Mouse (Mus musculus) limb, embryonic 14.5 days (tissue): Measurements from ENCODE around the gene Vsig10. TPM values are rescaled to one million over a fixed set of nuclear protein-coding genes. Genes with fewer than 3 reads are reported as not detected.

ENCODE experiments used
- ATAC-seq: fragments of 200-750 bp; cut with Nextera tagmentation; 2 replicates; pipeline ENCODE4 v1.8.0; 2017; ENCODE audit warnings: low read depth, moderate number of reproducible peaks, moderate TSS enrichment; ENCODE audit not compliant: low FRiP score
- DNase-seq: peaks from one replicate; pipeline ENCODE4 v3.0.0-alpha.2; 2015; ENCODE audit warnings: low spot score
- H3K27ac ChIP-seq: fragments of 300-500 bp; sonication (generic); replicated peaks from 2 replicates; pipeline ENCODE4 v1.5.1; 2014; ENCODE audit warnings: low read depth, mild to moderate bottlenecking, low read length, moderate library complexity, mixed read lengths
- H3K27me3 ChIP-seq: fragments of 300-500 bp; sonication (generic); 2 replicates; pipeline ENCODE4 v1.6.1; 2014; ENCODE audit warnings: low read length, mixed read lengths; ENCODE audit not compliant: control insufficient read depth, insufficient read depth
- H3K36me3 ChIP-seq: fragments of 300-500 bp; sonication (generic); 2 replicates; pipeline ENCODE4 v1.6.1; 2014; ENCODE audit warnings: mild to moderate bottlenecking, low read length, moderate library complexity, mixed read lengths; ENCODE audit not compliant: control insufficient read depth, insufficient read depth
- H3K4me1 ChIP-seq: fragments of 300-500 bp; sonication (generic); 2 replicates; pipeline ENCODE4 v1.6.1; 2014; ENCODE audit warnings: antibody characterized with exemption, low read length, mixed read lengths; ENCODE audit not compliant: control insufficient read depth, insufficient read depth
- H3K4me2 ChIP-seq: fragments of 300-500 bp; sonication (generic); replicated peaks from 2 replicates; pipeline ENCODE4 v1.6.1; 2014; ENCODE audit warnings: low read depth, mild to moderate bottlenecking, low read length, moderate library complexity; ENCODE audit not compliant: severe bottlenecking
- H3K4me3 ChIP-seq: fragments of 300-500 bp; sonication (generic); replicated peaks from 2 replicates; pipeline ENCODE4 v1.5.1; 2014; ENCODE audit warnings: low read length
- H3K9ac ChIP-seq: fragments of 300-500 bp; sonication (generic); 2 replicates; pipeline ENCODE4 v1.6.1; 2014; ENCODE audit warnings: mild to moderate bottlenecking, low read depth, low read length, moderate library complexity; ENCODE audit not compliant: severe bottlenecking
- H3K9me3 ChIP-seq: fragments of 300-500 bp; sonication (generic); 2 replicates; pipeline ENCODE4 v1.6.1; 2016; ENCODE audit warnings: low read length; ENCODE audit not compliant: control insufficient read depth
- POLR2A ChIP-seq: fragments of 200-500 bp; IDR thresholded peaks from 2 replicates; pipeline ENCODE4 v1.8.0; 2012; ENCODE audit warnings: inconsistent platforms, mild to moderate bottlenecking, moderate library complexity, borderline replicate concordance; ENCODE audit not compliant: insufficient read depth, insufficient read length; ENCODE audit errors: extremely low read depth
- WGBS: fragments of 180-500 bp; shearing (Covaris S2); extraction: QIAGEN DNeasy Blood & Tissue Kit; methylation state at CpG from one replicate; pipeline ENCODE4 v1.1.7; 2014; 5-methylcytosine and 5-hydroxymethylcytosine counted together
- polyA plus RNA-seq, 2 experiments: library from polyadenylated mRNA; depleted of rRNA in 1 of 2; stranded (reverse) in 1 of 2; unstranded in 1 of 2; fragments of >200 nt; fragmentation: Nextera tagmentation in 1 of 2; extraction: Ambion mirVana in 1 of 2; gene quantifications; 2 replicates each; pipeline versions ENCODE4 v1.2.1 to v1.2.3; 2012 to 2014

Vsig10 gene
- polyA plus RNA-seq, 2 experiments: 4.5 to 10.3 TPM

DNA sequence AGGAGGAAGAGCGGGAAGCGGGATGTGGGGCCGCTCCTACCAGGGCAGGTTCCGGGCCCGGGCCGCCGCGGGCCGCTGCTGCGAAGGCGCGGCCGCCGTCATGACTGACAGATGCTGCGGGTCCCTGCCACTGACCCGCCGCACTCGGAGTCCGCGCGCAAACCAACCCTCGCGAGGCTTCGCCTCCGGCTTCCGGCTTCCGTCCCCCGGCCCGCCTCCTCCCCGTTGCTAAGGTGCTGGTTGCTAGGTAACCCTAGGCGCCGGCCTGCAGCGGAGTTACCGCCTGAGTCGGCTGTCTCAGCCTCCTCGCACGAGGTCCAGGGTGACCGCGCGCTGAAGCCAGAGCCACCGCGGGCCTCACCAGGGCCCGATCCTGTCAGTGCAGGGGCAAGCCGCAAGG lies 70.0 kb downstream of the Vsig10 start, which contains the start of gene Rfc5:
Gene Rfc5, minus strand, starts transcription at position 171 of the 400 bp plus-strand sequence.
- peak within 1 kb of the TSS; percentile 54 for H3K4me2 ChIP-seq
- peak; percentile 97 for ATAC-seq
- H3K36me3 ChIP-seq: peaks cover 20% of the 10 kb centered on the region
- H3K9me3 ChIP-seq: no peaks in the 10 kb centered on the region
- H3K27me3 ChIP-seq: no peaks in the 10 kb centered on the region
- no peak for TF ChIP-seq POLR2A
- no peak within 1 kb of the TSS; the same call in 1 of the 2 replicates for H3K27ac ChIP-seq
- 0% methylated on average over 33 of the region's 44 CpGs for WGBS
- peak; percentile 94 for DNase-seq
- peaks cover 3% of the 10 kb centered on the region; the same call in 1 of the 2 replicates for H3K4me1 ChIP-seq
- H3K4me3 ChIP-seq: peak within 1 kb of the TSS; percentile 59
- H3K9ac ChIP-seq: peak within 1 kb of the TSS; percentile 76

DNA sequence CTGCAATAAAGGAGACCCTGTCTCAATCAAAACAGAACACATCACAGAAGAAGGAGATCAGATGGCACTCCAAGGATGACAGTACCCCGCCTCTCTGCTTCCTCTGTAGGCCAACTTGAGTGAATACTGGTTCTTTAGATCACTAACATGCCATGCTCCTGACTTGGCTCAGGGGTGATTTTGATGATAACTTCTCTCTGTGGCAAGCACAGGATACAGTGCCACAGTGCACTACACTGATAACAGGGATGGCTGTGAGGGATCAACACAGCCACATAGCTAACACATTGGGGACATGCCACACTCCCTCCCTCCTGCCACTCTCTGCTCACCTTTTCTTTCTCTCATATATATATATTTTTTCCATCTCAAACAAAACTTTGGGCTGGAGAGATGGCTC lies 72.0 kb downstream of the Vsig10 start:
- Histone ChIP-seq H3K4me2 (no peak overlapping the region), H3K9me3 (no peaks in the 10 kb centered on the region), H3K9ac (no peak overlapping the region), H3K4me3 (no peak overlapping the region), H3K27me3 (no peaks in the 10 kb centered on the region), H3K36me3 (peaks cover 4% of the 10 kb centered on the region; the same call in 1 of the 2 replicates), H3K4me1 (peaks cover 3% of the 10 kb centered on the region; the same call in 1 of the 2 replicates), H3K27ac (no peak overlapping the region)
- DNase-seq (no peak), ATAC-seq (no peak)
- no peak for TF ChIP-seq POLR2A
- 95% methylated on average over 1 of the region's 1 CpGs for WGBS

DNA sequence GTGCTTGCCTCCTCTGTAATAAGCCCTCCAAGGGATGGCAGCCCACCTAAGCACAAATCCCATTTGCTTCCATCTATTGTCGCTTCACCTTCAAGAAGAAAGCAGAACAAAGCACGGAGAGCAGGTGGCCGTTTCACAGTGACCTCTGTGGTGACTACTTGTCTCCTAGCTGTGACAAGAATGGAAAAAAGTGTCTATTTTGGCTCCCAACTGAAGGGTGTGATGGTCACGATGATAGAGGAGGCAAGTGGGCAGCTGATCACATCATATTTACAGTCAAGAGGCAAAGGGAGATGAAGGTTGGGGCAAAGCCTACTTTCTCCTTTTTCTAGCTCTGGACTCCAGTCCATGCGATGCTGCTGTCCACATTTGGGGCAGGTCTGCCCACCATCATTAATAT lies 77.0 kb downstream of the Vsig10 start:
- DNase-seq (no peak), ATAC-seq (no peak)
- no peaks in the 10 kb centered on the region for H3K9me3 ChIP-seq
- WGBS: 88% methylated on average over 5 of the region's 5 CpGs
- H3K27me3 ChIP-seq: no peaks in the 10 kb centered on the region
- no peak overlapping the region for H3K4me3 ChIP-seq
- H3K36me3 ChIP-seq: no peaks in the 10 kb centered on the region
- no peak overlapping the region for H3K27ac ChIP-seq
- no peak for TF ChIP-seq POLR2A
- no peak overlapping the region for H3K9ac ChIP-seq
- H3K4me1 ChIP-seq: no peaks in the 10 kb centered on the region
- H3K4me2 ChIP-seq: no peak overlapping the region

DNA sequence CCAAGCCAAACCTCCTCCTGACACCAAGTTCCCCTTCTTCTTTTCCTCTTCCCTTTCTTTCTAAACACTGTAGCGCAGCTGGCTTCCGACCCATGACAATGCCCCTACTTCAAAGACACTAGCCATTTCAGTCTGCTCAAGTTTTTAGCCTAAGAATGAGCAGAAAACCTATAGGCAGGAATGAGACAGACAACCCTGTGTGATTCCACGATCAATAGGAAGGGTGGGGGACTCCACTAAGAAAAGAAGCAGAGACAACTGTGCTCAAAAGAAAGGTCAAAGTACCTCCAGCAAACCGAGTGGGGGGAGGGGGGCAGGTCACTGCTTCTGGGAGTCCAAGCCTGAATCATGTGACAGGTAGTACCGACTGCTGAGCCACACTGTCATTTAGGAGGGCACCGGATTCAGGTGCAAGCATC lies 77.7 kb downstream of the Vsig10 start:
- no peak overlapping the region for H3K27ac ChIP-seq
- no peaks in the 10 kb centered on the region for H3K27me3 ChIP-seq
- no peak for TF ChIP-seq POLR2A
- no peaks in the 10 kb centered on the region for H3K9me3 ChIP-seq
- no peaks in the 10 kb centered on the region for H3K36me3 ChIP-seq
- 73% methylated on average over 6 of the region's 6 CpGs for WGBS
- ATAC-seq: no peak
- no peak overlapping the region for H3K4me2 ChIP-seq
- no peaks in the 10 kb centered on the region for H3K4me1 ChIP-seq
- no peak overlapping the region for H3K9ac ChIP-seq
- no peak overlapping the region for H3K4me3 ChIP-seq
- no peak for DNase-seq

DNA sequence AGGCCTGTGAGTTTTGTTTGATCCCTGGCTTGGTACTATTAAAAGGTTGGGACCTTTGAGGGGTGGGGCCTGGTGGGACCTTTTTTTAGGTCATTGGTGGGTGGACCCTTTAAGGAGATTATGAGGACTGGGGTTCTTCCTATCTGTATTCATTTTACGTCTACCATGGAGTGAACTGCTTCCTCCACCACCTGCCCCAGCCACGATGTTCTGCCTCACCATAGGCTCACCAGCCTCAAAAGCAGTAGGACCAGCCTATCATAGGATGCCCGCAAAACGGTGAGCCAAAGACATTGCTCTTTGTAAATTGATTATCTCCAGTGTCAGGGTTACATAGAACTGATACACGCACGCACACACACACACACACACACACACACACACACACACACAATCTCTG lies 78.5 kb downstream of the Vsig10 start:
- Histone ChIP-seq H3K27ac (no peak overlapping the region), H3K9me3 (no peaks in the 10 kb centered on the region), H3K4me3 (no peak overlapping the region), H3K9ac (no peak overlapping the region), H3K27me3 (no peaks in the 10 kb centered on the region), H3K4me2 (no peak overlapping the region), H3K4me1 (no peaks in the 10 kb centered on the region), H3K36me3 (no peaks in the 10 kb centered on the region)
- ATAC-seq: no peak
- no peak for TF ChIP-seq POLR2A
- no peak for DNase-seq
- 77% methylated on average over 6 of the region's 6 CpGs for WGBS

DNA sequence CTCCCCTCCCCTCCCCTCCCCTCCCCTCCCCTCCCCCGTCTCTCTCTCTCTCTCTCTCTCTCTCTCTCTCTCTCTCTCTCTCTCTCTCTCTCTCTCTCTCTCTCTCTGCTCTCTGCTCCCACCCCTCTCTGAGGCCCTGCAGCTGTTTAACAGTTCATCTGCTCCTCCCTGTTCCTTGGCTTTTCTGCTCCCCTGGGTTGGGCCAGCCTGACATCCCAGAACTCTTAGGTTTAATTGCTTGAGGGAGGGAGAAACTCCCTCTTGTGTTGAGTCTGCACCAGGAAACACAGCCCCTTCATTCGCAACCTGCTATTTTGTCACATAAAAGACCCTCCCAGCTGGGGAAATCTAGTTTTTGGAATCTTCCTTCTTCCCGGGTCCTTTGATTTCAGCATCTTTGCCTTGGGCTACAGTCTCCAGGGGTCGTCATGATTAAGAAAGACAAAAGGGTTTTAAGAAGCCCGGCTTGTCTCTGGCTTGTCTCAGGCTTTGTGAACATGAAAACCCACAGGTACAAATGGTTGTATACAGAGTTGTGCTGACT lies 79.2 kb downstream of the Vsig10 start:
- H3K9me3 ChIP-seq: no peaks in the 10 kb centered on the region
- H3K4me3 ChIP-seq: no peak overlapping the region
- no peak overlapping the region for H3K9ac ChIP-seq
- no peak overlapping the region for H3K27ac ChIP-seq
- TF ChIP-seq POLR2A: no peak
- DNase-seq: no peak
- no peak for ATAC-seq
- no peaks in the 10 kb centered on the region for H3K4me1 ChIP-seq
- WGBS: 31% methylated on average over 4 of the region's 5 CpGs
- H3K4me2 ChIP-seq: no peak overlapping the region
- H3K27me3 ChIP-seq: no peaks in the 10 kb centered on the region
- H3K36me3 ChIP-seq: no peaks in the 10 kb centered on the region
